8 mouse cellular contexts compared by ENCODE assay signal in genomic region chr5:44798493-44798892, GRCm38 (mm10). TPM values are rescaled to one million over a fixed set of nuclear protein-coding genes. Genes with fewer than 3 reads are reported as not detected.
DNase-seq lines count a peak whose midpoint lies in the region; ATAC-seq and TF ChIP-seq lines count a peak whose summit lies in the region.

No protein-coding gene starts in this region.

- peak overlapping the region; percentile 65 for H3K9ac ChIP-seq in heart, embryonic 14.5 days (ENCODE audit: low read length)
- H3K9ac ChIP-seq in liver, embryonic 15.5 days: no peak overlapping the region

- H3K4me3 ChIP-seq in heart, embryonic 14.5 days (ENCODE audit: control insufficient read depth in 1 of 2, insufficient read depth in 1 of 2, low read depth in 1 of 2, low read length in 2 of 2): peak overlapping the region; percentile 46 to 52
- H3K4me3 ChIP-seq in liver, embryonic 15.5 days (replicated peaks): peak overlapping the region; percentile 22
- no peak overlapping the region for H3K4me3 ChIP-seq in thymus, adult 2 months (ENCODE audit: control insufficient read depth, insufficient read depth, low read length)

- no peaks in the 10 kb centered on the region for H3K9me3 ChIP-seq in heart, embryonic 14.5 days (ENCODE audit: control insufficient read depth, low read length)
- no peaks in the 10 kb centered on the region for H3K9me3 ChIP-seq in liver, embryonic 15.5 days (replicated peaks)

- WGBS in heart, embryonic 14.5 days: 10% methylated on average over 3 of the region's 3 CpGs
- WGBS in liver, embryonic 15.5 days (ENCODE audit: insufficient replicate concordance): 8% methylated on average over 3 of the region's 3 CpGs
- 31% methylated on average over 3 of the region's 3 CpGs for WGBS in thymus, adult 2 months

- no peaks in the 10 kb centered on the region for H3K27me3 ChIP-seq in heart, embryonic 14.5 days (ENCODE audit: control insufficient read depth, insufficient read depth, low read length)
- no peaks in the 10 kb centered on the region; the same call in 1 of the 2 replicates for H3K27me3 ChIP-seq in liver, embryonic 15.5 days
- H3K27me3 ChIP-seq in thymus, adult 2 months (ENCODE audit: control insufficient read depth, insufficient read depth, low read length): no peaks in the 10 kb centered on the region

- TF ChIP-seq POLR2A in thymus, adult 2 months (IDR thresholded peaks at IDR 0.05; ENCODE audit: control insufficient read depth, extremely low read depth, insufficient read depth, low read length, poor library complexity): no peak

- ATAC-seq in heart, embryonic 14.5 days (ENCODE audit: insufficient number of reproducible peaks, insufficient read depth, low FRiP score, low read depth): no peak
- ATAC-seq in liver, embryonic 15.5 days (ENCODE audit: insufficient read depth): no peak
- ATAC-seq in CD4-positive, CD25-positive, alpha-beta regulatory T cell, adult 4 months: no peak

- H3K4me1 ChIP-seq in heart, embryonic 14.5 days (ENCODE audit: control insufficient read depth in 2 of 2, insufficient read depth in 2 of 2, low read length in 2 of 2): peaks cover 0 to 4% of the 10 kb centered on the region in 2 experiments; a peak in 2 of 4 replicates
- H3K4me1 ChIP-seq in liver, embryonic 15.5 days (replicated peaks): no peaks in the 10 kb centered on the region
- no peaks in the 10 kb centered on the region for H3K4me1 ChIP-seq in thymus, adult 2 months (replicated peaks; ENCODE audit: control insufficient read depth, insufficient read depth, low read length)

- no peak for TF ChIP-seq CTCF in thymus, adult 2 months (IDR thresholded peaks at IDR 0.05; ENCODE audit: borderline replicate concordance, control insufficient read depth, extremely low read depth, insufficient read depth, low read length, poor library complexity)

- H3K36me3 ChIP-seq in heart, embryonic 14.5 days (ENCODE audit: control insufficient read depth, insufficient read depth, low read length): no peaks in the 10 kb centered on the region
- no peaks in the 10 kb centered on the region for H3K36me3 ChIP-seq in liver, embryonic 15.5 days (replicated peaks)
- H3K36me3 ChIP-seq in thymus, adult 2 months (ENCODE audit: control insufficient read depth, insufficient read depth, low read length): no peaks in the 10 kb centered on the region

- H3K4me2 ChIP-seq in heart, embryonic 14.5 days (ENCODE audit: low read length): peak overlapping the region; percentile 74
- H3K4me2 ChIP-seq in liver, embryonic 15.5 days: no peak overlapping the region

- DNase-seq in adrenal gland, postnatal 14 days: peak; percentile 9
- no peak for DNase-seq in adrenal gland, adult 18-20 months (ENCODE audit: low spot score in 2 of 2)
- DNase-seq in 416B (ENCODE audit: low read depth): peak; percentile 29
- no peak for DNase-seq in layer of hippocampus, adult 8-10 months (ENCODE audit: low spot score in 2 of 2)
- no peak for DNase-seq in thymus, adult 2 months

- H3K27ac ChIP-seq in heart, embryonic 14.5 days (replicated peaks in 1 of 2; ENCODE audit: control insufficient read depth in 1 of 2, insufficient read depth in 1 of 2, low read depth in 2 of 2, low read length in 2 of 2): no peak overlapping the region
- no peak overlapping the region for H3K27ac ChIP-seq in liver, embryonic 15.5 days (replicated peaks)
- H3K27ac ChIP-seq in thymus, adult 2 months (ENCODE audit: control insufficient read depth, insufficient read depth, low read length): no peak overlapping the region

RNA-seq across cellular contexts. Expression of gene Ldb2, which starts 1.0 kb away (rescaled TPM):
- 31.6 and 33.2 TPM in 2 replicates for total RNA-seq in adrenal gland, postnatal 14 days (2021)
- 10 to 100 TPM; 18.1 to 22.1 TPM for total RNA-seq in adrenal gland, adult 18-20 months (2021)
- 14.4 and 17.5 TPM in 2 replicates for polyA plus RNA-seq in heart, embryonic 14.5 days (2014; fragmentation: Nextera tagmentation; extraction: Ambion mirVana)
- polyA plus RNA-seq in liver, embryonic 15.5 days (2015; fragmentation: Nextera tagmentation; extraction: Ambion mirVana): 3.5 and 4.3 TPM in 2 replicates
- 10 to 100 TPM; 45.5 to 63.5 (median 56.3) TPM for total RNA-seq in layer of hippocampus, adult 8-10 months (2022)
- polyA plus RNA-seq in CD4-positive, CD25-positive, alpha-beta regulatory T cell, adult 4 months (2017; shearing (Covaris generic)): not detected
- 2.6 and 3.6 TPM in 2 replicates for polyA plus RNA-seq in thymus, adult 2 months (2012; rRNA removed)

Comparison
In these comparisons a context has a peak if more than half of its experiments do, and no peak if none do; other contexts are left out.
1. DNase-seq: peak in adrenal gland, postnatal 14 days (single experiment) and 416B (single experiment); none in adrenal gland, adult 18-20 months (0 of 2), layer of hippocampus, adult 8-10 months (0 of 2) and thymus, adult 2 months (single experiment).